Mouse (Mus musculus) lung, postnatal 25 days (tissue): ENCODE data around the gene Abr.

Source experiments
- DNase-seq: peaks from one replicate; pipeline ENCODE4 v3.0.0; 2022; ENCODE audit warnings: low spot score

Gene Abr

DNA sequence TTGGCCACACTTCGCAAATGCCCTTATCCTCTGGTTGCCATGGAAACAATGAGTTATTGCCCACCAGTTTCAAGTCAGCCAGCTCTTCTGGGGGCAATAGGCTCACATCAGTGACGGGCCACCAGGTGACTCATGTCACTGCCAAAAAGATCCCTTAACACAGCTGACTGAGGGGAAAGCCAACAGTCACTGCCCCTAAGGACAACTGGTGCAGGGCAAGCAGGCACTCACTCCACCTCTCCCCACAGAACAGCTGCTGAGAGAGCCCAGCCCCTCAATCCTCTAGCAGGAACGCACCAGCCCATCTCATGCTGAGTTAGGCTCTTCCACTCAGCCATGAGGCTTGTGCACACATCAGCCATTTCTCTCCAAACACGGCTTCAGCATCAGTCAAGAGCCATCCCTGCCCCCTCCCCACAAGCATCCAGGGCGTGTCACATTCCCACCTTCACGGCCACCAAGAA lies 128.3 kb downstream of the Abr start:
- DNase-seq = no peak

DNA sequence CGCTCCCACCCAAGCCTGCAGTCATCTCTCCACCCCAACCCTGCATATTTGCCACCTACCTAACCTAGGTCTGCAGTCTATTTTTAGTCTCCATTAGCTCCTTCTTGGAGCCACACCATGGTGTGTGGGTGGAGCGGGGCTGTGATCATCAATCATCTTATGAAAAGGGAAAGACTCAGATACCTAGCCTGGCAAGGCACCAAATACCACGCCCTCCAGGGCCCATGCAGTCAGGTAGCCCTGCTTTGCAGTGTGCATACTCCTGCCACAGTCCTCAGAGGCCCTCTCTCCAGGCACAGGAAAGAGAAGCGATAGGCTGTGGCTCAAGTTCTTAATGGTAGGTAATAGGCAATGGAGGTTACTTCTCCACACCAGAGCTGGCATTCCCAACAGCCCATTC lies 128.9 kb downstream of the Abr start:
- no peak for DNase-seq

DNA sequence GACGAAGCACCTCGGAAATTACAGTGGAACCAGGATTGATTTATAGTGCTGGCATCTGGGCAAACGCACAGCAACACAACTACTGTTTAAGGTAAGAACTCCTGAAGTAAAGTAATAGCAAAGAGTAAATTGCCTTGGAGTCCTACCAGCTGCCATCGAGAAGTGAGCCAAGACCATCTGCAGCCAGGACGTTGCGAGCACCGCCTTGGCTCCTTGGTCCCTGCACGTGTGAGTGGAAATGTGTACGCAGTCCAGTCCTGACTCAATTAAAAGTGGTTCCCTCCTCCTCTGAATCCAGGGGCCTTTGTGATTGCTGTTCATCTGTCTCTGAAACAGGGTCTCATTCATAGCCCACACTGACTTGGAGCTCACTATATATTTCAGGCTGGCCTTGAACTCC lies 130.3 kb downstream of the Abr start:
- DNase-seq = no peak

DNA sequence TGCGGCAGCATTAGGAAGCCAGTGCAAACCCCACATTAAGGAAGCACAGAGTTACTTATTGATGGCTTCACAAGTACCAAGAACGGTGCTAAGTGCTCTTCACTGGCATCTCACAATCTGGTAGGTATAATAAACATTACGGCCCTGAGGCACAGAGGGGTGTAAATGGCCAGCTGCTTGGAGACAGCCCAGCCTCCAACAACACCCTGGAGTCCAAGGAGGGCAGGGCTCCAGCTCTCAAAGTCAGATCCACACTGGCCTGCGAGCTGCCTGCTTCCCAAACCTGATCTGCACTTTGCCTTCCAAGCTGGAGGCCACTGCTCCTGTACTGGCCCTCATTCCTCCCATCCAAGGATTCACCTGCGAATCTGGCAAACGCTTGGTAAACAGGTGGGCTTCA lies 132.7 kb downstream of the Abr start:
- no peak for DNase-seq

DNA sequence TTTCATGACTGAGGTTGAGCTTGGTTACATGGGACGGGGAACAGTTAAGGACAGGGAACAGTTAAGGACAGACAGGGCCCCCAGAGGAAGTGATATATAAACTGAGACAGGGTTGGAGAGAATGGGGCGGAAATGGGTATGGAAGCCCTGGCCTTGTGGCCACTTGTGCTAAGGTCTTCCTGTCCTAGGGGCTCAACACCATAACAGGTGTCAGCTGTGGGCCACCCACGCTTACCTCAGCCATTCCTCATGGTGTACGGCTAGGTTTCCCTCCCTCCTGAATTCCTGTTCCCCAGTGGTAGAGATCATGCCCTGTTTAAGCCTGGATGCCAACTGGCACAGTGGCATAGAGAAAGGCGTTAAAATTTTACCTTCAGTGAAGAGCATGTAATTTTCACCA lies 135.1 kb downstream of the Abr start:
- no peak for DNase-seq

DNA sequence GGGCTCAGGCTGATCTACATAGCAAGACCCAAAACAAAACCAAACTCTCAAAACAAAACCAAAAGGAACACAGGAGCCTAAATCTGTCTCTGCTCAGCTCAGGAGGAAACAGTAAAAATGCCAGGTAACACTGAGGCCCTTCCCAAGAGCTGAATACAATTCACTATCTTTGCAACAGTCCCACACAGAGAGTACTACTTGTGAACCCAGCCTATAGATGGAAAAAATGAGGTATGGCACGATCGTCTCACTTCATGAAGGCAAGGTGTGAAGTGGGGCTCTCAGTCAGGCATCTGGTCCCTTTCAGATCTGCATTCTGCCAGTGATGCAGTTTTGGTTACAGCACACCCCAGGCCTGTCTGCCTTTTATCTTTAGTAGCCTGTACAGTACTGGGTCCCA lies 138.1 kb downstream of the Abr start:
- no peak for DNase-seq

DNA sequence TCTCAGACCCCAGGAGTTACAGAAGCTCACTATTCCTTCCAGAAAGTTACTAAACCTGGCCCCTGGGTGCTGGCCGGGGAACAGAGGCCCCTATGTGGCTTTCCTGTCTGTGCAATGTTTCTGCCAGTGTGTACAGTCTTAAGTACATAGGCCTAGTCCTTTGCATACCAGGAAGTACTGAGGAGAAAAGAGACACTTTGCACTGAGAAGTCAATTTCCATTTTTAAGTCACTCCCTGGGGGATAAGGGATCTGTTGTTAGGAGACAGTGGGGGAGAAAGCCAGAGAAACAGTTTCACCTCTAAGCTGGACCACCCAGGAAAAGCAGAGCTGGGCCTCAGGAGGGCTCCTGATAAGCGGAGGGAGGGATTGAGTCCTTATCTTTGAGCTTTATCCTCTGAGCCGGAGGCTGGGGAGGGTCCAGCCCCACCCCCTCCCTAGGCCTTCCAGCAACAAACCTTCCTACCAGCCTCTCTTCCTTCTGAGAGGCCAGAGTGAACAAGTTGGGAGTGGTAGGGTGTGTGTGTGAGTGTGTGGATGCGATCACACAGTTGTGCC lies 138.9 kb downstream of the Abr start:
- no peak for DNase-seq

DNA sequence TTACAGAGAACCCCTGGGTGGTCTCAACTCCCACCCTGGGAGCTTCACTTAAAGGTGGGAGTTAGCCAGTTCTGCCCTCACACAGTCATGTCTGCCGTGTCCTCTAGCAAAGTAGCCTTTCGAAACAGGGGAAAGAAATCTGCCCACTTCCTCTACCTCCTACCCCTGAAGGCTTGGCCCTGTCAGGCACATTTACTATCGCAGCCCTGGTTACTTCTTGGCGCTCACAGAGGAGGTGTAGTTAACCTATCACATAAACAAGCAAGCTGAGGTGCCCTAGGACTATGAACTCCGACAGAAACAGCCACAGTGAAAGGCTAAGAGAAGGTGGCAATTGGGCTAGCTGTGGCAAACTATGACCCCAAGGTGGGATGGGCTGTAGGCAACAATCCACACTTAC lies 139.4 kb downstream of the Abr start:
- DNase-seq = no peak

DNA sequence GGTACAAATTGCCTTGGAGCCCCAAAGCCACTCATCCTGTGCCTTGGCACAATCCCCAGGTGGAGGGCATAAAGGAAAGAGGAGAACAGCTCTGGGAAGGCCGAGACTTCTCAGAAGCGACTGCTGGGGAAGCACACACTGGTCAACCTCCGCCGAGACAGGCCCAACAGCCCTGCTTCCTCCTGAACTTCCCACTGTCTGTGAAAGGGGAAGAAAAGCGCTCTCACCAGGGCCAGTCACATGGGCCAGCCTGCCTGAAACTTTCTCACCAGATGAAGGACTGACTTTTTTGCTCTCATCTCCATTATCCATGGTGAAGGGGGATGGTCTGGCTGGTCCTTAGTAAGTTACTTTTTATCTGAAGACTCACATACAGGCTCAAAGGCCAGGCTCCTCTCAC lies 139.9 kb downstream of the Abr start:
- DNase-seq = no peak

DNA sequence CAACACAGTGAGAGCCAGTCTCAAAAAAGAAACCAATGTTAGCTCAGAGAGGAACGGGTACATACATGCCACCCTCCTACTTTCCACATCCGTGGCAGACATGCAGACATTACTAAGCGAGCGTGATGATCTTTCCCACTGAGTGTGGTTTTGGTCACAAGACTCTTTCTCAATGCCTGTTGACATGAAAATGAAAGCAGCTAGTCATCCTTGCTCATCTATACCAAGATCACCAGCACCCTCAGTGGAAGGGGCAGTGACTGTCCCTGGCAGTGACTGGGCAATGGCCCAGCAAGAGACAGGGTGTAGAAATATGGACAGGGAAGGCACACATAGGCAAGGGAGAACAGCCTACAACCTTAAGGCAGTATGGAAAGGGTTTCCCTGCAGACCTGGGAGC lies 142.4 kb downstream of the Abr start:
- DNase-seq = no peak

DNA sequence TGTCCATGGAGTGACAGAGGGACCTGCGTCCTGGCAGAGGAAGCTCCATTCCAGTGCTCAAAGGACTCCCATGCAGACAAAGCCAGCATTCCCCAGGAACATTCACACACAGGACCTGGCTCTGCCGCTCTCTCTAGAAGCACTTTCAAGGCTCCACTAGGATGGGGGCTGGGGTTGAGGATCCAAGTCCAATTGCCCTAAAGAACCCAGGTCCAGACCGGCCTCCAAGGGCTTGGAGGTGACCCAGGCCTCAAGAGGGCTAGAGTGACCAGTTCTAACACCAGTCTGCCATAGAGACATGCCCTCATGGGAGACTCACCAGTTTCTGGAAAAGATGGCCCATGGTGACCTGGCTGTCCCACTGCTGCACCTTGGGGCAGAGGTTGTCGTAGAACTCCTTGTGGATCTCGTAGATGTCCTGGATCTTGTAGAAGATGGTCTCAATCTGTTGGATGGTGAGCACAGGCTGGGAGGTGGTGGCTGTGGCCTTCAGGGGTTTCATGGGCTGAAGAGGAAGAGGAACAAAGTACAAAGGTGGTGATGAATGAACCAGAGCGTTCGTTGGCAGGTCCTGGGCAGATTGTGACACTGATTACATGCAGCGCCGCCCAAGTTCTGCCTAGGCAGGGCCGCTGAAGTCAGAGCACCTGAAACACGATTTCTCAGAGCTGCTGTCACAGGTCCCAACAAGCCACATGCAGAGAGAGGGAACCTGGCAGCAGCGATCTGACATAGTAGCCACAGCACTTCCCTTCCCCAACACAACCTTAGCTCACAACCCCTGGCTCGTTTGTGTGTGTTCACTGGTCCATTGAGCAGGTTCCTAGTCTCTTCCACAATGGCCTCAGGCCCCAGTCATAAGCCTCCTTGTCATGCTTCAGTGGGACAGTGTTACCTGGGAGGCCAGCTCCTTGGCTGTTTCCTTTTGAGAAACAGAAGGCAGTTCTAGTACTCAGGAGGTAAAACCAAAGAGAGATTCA lies 143.1 kb downstream of the Abr start:
- DNase-seq = no peak

DNA sequence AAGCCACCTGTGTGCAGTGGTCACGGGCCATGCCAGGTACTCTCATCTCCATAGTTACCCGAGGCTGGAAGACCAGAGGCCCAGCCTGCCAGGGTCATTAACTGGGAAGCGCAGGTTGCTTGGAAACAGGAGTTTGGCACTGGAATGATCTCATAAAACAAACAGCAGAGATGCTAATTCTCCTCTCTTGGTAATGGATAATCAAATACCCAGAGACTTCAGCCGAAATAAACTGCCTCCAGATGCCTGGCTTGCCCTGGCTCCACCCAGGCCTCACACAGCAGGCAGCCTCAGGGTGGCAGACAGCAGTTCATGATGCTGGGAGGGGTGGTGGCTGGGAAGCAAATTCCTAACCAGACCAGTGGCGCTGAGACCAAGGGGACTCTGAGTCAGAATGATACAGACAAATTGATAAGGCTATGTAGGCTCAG lies 145.0 kb downstream of the Abr start:
- DNase-seq = no peak

DNA sequence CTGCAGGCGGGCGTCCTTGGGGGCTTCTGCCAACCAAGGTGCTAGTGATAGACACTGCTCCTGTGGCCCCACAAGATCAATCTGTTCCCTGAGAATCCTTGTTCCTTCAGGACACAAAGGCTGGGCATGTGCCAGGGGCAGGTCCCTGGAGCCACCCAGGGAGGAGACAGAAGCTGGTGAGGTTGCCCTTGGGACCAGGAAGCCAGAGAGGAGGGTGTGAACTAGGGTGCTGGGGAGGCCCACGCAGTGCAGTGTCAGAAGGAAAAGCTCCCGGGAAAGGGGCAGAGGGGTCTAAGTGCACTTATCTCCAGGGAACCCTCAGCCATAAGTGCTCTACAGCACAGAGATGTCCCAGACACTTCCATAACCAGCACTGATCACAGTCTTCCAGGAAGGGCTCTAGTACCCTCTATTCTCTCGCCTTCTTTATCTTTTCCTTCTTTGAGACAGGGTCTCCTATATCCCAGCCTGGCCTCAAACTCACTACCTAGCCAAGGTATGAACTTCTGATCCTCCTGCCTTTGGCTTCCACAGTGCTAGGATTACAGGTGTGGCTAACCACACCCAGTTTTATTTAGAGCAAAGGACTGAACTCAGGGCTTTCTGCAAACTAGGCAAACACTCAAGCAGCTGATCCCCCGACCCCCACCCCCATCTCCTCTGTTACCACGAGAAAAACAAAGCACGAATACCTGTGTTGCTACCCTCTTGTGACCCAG lies 145.6 kb downstream of the Abr start:
- DNase-seq = no peak

DNA sequence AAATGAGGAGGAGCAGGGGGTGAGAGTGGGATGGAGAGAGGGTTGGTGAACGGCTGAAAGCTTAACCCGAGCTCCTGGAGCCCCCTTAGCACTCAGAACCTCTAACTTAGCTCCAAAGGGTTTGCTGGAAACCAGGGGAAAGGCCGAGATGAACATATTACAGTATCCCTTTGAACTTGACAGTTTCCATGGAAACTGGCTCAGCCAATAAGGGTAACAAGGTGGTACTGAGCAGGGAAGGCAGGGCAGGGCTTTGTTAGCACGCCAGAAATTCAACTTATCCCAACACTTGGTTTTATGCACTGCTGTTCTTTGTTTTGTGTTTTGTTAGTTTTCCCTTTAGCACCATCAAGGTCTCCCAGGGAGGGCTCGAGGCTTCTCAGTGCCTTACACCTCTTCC lies 149.5 kb downstream of the Abr start:
- no peak for DNase-seq

DNA sequence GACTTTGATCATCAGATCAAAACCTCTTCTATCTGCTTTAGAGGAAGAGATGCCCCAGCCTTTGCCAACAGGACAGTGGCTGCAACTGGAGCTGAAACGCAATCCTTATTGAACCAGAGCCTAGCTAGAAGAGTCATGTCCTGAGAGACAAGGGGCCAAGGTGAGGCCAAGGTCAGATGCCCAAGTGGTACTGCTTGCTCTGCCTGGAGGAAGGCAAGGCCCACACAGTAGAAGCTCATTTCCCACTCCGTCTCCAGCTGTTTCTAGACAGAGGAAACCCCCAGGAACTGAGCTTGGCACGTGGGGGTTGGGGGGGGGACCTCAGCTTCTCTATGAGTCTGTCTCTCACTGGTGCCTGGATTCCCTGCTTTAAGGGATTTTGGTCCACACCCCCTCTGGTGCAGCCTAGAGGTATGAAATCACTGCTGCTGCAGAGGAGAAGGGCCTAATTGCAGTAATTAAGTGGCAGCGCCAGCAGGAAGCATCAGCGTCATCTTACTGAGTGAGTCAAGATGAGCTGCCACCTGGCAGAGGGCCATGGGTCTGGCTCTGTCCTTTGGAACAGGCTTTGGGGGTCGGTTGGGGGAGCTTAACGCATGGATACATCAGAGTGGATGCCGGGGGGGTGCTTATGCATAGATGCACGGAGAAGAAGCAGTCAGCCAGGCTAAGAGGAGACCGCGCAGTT lies 152.7 kb downstream of the Abr start:
- DNase-seq = no peak

DNA sequence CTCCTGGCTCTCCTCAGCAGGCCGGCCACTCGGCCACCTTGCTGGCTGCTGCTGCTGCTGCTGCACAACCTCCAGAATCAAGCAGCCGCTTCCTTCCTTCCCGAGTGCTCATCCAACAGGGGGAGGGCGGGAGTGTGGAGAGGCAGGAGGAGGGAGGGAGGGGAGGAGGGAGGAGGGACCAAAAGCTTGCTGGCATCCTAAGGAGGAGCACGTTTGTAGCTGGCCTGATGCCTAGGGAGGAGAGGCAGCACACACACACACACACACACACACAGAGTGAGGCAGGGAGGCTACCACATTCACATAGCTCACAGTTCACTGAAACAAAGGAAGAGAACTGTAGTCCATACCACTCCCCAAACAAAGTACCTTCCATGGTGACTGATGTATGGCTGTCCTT lies 153.8 kb downstream of the Abr start:
- no peak for DNase-seq

DNA sequence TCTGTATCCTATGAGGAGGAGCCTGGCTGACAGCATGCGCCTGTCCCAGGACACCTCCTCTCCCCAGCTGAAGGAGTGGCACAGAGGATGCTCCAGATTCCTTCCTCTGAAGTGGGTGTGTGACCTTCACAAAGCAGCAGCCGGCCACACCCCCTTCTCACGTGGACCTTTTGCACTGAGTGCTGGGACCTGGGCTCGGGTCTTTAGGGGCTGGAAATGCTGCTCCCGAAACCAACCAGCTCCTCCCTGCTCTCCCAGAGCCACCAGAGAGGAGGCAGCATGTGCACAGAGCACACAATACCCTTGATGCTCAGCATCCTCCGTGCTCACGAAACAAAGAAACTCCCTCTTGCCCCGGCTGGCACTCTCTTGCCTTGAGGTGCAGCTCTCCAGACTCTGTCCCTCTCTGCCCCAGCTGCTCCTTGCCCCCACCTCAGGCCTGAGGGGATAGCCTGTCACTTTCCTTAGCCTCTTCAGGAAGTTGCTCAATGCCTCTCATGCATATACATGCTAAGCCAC lies 154.6 kb downstream of the Abr start:
- DNase-seq = no peak

DNA sequence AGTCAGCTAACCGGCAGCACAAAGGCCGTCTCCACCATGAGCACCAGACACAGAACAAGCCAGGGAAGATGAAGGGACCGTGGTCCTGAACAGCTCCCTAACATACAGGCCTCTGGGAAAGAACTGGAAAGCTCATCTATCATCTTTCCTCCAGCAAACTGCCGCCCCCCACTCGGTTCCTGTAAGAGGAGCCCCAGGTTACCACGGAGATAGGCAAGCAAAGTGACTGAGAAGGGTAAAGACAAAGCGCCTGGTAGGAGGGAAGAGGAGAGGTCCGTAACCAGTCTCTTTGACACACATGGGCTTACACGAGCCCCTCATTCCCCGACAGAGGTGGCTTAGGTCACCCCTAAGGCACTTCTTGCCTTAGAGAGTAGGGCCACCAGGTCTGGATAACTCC lies 155.0 kb downstream of the Abr start:
- DNase-seq = no peak

DNA sequence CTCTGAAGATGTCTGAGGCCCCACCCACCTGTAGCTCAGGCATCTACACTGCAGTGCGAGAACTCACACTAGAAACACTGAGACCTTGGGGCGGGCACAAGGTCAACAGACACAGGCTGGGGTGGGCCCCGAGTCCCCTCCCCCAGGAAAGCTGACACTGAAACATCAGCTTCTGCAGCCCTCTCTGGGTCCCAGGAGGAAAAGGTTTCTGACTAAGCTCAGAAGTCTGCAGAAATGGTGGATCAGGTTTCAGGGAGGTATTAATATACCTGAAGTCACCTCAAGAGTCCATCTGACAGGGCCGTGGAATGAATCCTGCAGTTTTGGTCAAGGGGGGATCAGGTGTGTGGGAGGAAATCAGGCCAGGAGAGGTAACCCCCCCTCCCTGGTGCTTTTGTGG lies 156.2 kb downstream of the Abr start:
- DNase-seq = no peak

DNA sequence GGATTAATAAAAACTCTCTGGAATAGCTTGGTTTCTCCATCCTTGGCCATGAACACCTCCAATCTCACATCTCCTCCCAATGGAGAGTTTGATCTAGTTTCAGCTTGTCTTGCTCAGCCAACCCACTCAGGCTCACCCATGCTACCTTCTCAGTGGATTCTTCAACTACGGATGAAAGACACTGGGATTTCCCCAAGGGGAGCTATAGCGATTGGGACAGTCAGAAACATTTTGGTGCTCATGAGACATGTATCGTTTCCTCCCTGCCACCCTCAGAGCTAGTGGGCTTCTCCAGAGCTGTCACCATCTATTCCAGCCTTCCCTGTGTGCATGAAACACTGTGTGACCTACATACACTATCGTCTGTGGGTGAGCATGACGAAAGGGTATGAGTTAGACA lies 160.4 kb downstream of the Abr start:
- no peak for DNase-seq

DNA sequence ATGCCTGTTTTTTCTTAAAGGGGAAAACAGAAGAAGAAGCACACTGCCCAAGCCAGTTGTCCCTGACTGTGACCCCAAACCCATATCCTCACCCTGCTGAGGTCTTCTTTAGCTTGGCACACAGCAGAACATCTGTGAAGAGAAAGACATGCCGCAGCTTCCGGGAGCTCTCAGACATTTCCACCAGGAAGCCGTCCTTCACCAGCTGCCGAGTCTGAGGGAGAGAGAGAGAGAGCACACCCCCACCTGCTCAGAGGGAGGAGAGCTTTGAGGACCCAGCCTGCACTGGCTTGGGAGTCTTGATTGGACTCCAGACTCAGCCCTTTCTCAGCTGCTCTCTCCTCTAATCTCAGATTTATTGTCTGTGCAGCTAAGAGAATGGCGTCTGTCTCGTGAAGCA lies 160.9 kb downstream of the Abr start:
- no peak for DNase-seq

DNA sequence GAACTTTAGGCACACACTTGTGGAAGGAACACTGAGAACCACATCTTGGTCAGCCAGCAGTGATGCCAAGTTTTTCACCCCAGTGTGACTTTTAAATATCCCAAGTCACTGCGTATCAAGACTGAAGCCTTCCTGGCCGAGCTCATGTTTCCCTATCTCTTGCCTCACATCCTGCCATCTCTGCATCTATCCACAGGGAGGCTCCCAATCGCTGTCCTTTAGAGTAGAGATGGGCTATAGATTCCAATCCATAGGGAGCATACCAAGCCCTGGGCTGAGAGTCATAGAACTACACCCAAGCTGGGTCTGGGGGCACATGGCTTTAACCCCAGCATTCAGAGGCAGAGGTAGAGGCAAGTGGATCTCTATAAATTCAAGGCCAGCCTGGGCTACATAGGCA lies 162.6 kb downstream of the Abr start:
- DNase-seq = no peak
